8 mouse cellular contexts compared by ENCODE assay signal in the genomic region with DNA sequence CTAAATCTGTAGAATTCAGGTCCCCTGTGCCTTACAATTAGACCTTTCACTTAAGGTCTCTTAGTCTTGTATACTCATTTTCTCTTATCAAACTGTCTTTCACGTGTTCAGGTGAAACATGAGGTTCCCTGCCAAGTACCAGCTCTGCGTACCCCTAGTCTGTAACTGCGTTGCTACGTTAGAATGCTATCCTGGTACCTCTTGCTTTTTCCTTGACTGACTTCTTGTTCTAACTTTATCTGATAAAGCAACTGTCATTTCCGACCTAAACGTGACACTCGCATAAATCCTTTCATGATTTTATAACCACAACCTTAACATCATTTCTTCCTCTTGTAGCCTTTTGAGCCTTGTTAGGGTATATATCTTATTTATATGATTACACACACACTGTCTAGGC. TPM values are rescaled to one million over a fixed set of nuclear protein-coding genes. Genes with fewer than 3 reads are reported as not detected.
A peak's percentile ranks its signal among the peaks of the same experiment; 100 is the strongest.
DNase-seq lines count a peak whose midpoint lies in the region; ATAC-seq lines count a peak whose summit lies in the region.

No protein-coding gene starts in this region.

- H3K4me3 ChIP-seq in kidney, embryonic 14.5 days (ENCODE audit: low read length): peak overlapping the region; percentile 100
- H3K4me3 ChIP-seq in hindbrain, embryonic 13.5 days: peak overlapping the region; percentile 100
- H3K4me3 ChIP-seq in midbrain, embryonic 15.5 days: peak overlapping the region; percentile 91

- ATAC-seq in kidney, embryonic 14.5 days (ENCODE audit: low FRiP score, low TSS enrichment): no peak
- ATAC-seq in hindbrain, embryonic 13.5 days (ENCODE audit: low FRiP score): no peak
- ATAC-seq in midbrain, embryonic 15.5 days (replicated peaks): no peak

- H3K9me3 ChIP-seq in kidney, embryonic 14.5 days (ENCODE audit: control insufficient read depth, low read length): no peaks in the 10 kb centered on the region
- H3K9me3 ChIP-seq in hindbrain, embryonic 13.5 days: no peaks in the 10 kb centered on the region
- H3K9me3 ChIP-seq in midbrain, embryonic 15.5 days: no peaks in the 10 kb centered on the region

- no peak for DNase-seq in kidney, postnatal 14 days
- DNase-seq in MEL-GATA-1-ER (ENCODE audit: extremely low read depth, low read depth): peak; percentile 23
- no peak for DNase-seq in adrenal gland, postnatal 14 days
- DNase-seq in embryo, embryonic 9.5 days (ENCODE audit: extremely low spot score): no peak
- no peak for DNase-seq in embryo, embryonic 11 days

- H3K27me3 ChIP-seq in kidney, embryonic 14.5 days (ENCODE audit: control insufficient read depth, insufficient read depth, low read length): no peaks in the 10 kb centered on the region
- H3K27me3 ChIP-seq in hindbrain, embryonic 13.5 days: no peaks in the 10 kb centered on the region
- no peaks in the 10 kb centered on the region for H3K27me3 ChIP-seq in midbrain, embryonic 15.5 days (replicated peaks)

- H3K27ac ChIP-seq in kidney, embryonic 14.5 days (ENCODE audit: low read depth, low read length): no peak overlapping the region
- H3K27ac ChIP-seq in hindbrain, embryonic 13.5 days: no peak overlapping the region
- H3K27ac ChIP-seq in midbrain, embryonic 15.5 days: no peak overlapping the region

- 66% methylated on average over 7 of the region's 7 CpGs for WGBS in kidney, embryonic 14.5 days
- 77% methylated on average over 7 of the region's 7 CpGs for WGBS in hindbrain, embryonic 13.5 days
- WGBS in midbrain, embryonic 15.5 days: 78% methylated on average over 7 of the region's 7 CpGs

- peaks cover 25% of the 10 kb centered on the region for H3K36me3 ChIP-seq in kidney, embryonic 14.5 days (ENCODE audit: control insufficient read depth, insufficient read depth, low read length)
- peaks cover 34% of the 10 kb centered on the region for H3K36me3 ChIP-seq in hindbrain, embryonic 13.5 days
- peaks cover 14% of the 10 kb centered on the region for H3K36me3 ChIP-seq in midbrain, embryonic 15.5 days (replicated peaks)

- H3K4me2 ChIP-seq in kidney, embryonic 14.5 days (replicated peaks; ENCODE audit: low read depth, low read length): peak overlapping the region; percentile 97
- peak overlapping the region; percentile 100 for H3K4me2 ChIP-seq in hindbrain, embryonic 13.5 days
- peak overlapping the region; percentile 92 for H3K4me2 ChIP-seq in midbrain, embryonic 15.5 days

- peaks cover 10% of the 10 kb centered on the region for H3K4me1 ChIP-seq in kidney, embryonic 14.5 days (ENCODE audit: control insufficient read depth, insufficient read depth, low read length)
- H3K4me1 ChIP-seq in hindbrain, embryonic 13.5 days (replicated peaks): peaks cover 19% of the 10 kb centered on the region
- peaks cover 16% of the 10 kb centered on the region for H3K4me1 ChIP-seq in midbrain, embryonic 15.5 days

- peak overlapping the region; percentile 93 for H3K9ac ChIP-seq in kidney, embryonic 14.5 days (ENCODE audit: low read depth, low read length)
- peak overlapping the region; percentile 94 for H3K9ac ChIP-seq in hindbrain, embryonic 13.5 days
- peak overlapping the region; percentile 93; the same call in 1 of the 2 replicates for H3K9ac ChIP-seq in midbrain, embryonic 15.5 days

RNA-seq across cellular contexts. Expression of a gene that starts 1.2 kb away (rescaled TPM):
- polyA plus RNA-seq in kidney, embryonic 14.5 days (2014; fragmentation: Nextera tagmentation; extraction: Ambion mirVana): 20.5 and 21.0 TPM in 2 replicates
- 24.4 and 24.7 TPM in 2 replicates for polyA plus RNA-seq in hindbrain, embryonic 13.5 days (2015; fragmentation: Nextera tagmentation; extraction: Ambion mirVana)
- 28.2 and 31.9 TPM in 2 replicates for polyA plus RNA-seq in midbrain, embryonic 15.5 days (2015; fragmentation: Nextera tagmentation; extraction: Ambion mirVana)
- total RNA-seq in adrenal gland, postnatal 14 days (2021): 70.2 and 72.3 TPM in 2 replicates

RNA-seq across cellular contexts. Expression of a gene that starts 7.5 kb away (rescaled TPM):
- polyA plus RNA-seq in kidney, embryonic 14.5 days (2014; fragmentation: Nextera tagmentation; extraction: Ambion mirVana): 61.1 and 99.9 TPM in 2 replicates
- polyA plus RNA-seq in hindbrain, embryonic 13.5 days (2015; fragmentation: Nextera tagmentation; extraction: Ambion mirVana): 78.2 and 79.7 TPM in 2 replicates
- 103 and 112 TPM in 2 replicates for polyA plus RNA-seq in midbrain, embryonic 15.5 days (2015; fragmentation: Nextera tagmentation; extraction: Ambion mirVana)
- 47.1 and 49.0 TPM in 2 replicates for total RNA-seq in adrenal gland, postnatal 14 days (2021)

RNA-seq across cellular contexts. Expression of a gene that starts 16.5 kb away (rescaled TPM):
- 0.43 and 1.0 TPM in 2 replicates for polyA plus RNA-seq in kidney, embryonic 14.5 days (2014; fragmentation: Nextera tagmentation; extraction: Ambion mirVana)
- 0.90 and 1.5 TPM in 2 replicates for polyA plus RNA-seq in hindbrain, embryonic 13.5 days (2015; fragmentation: Nextera tagmentation; extraction: Ambion mirVana)
- polyA plus RNA-seq in midbrain, embryonic 15.5 days (2015; fragmentation: Nextera tagmentation; extraction: Ambion mirVana): 0.65 and 1.3 TPM in 2 replicates
- 6.9 and 124 TPM in 2 replicates for total RNA-seq in adrenal gland, postnatal 14 days (2021)

RNA-seq across cellular contexts. Expression of a gene that starts 31.7 kb away (rescaled TPM):
- 91.0 and 110 TPM in 2 replicates for polyA plus RNA-seq in kidney, embryonic 14.5 days (2014; fragmentation: Nextera tagmentation; extraction: Ambion mirVana)
- polyA plus RNA-seq in hindbrain, embryonic 13.5 days (2015; fragmentation: Nextera tagmentation; extraction: Ambion mirVana): 162 and 164 TPM in 2 replicates
- 172 and 180 TPM in 2 replicates for polyA plus RNA-seq in midbrain, embryonic 15.5 days (2015; fragmentation: Nextera tagmentation; extraction: Ambion mirVana)
- total RNA-seq in adrenal gland, postnatal 14 days (2021): 80.0 and 83.6 TPM in 2 replicates

RNA-seq across cellular contexts. Expression of a gene that starts 33.8 kb away (rescaled TPM):
- 148 and 174 TPM in 2 replicates for polyA plus RNA-seq in kidney, embryonic 14.5 days (2014; fragmentation: Nextera tagmentation; extraction: Ambion mirVana)
- polyA plus RNA-seq in hindbrain, embryonic 13.5 days (2015; fragmentation: Nextera tagmentation; extraction: Ambion mirVana): 257 and 261 TPM in 2 replicates
- 277 and 304 TPM in 2 replicates for polyA plus RNA-seq in midbrain, embryonic 15.5 days (2015; fragmentation: Nextera tagmentation; extraction: Ambion mirVana)
- total RNA-seq in adrenal gland, postnatal 14 days (2021): 80.5 and 90.2 TPM in 2 replicates
